Mouse (Mus musculus) hindbrain, embryonic 11.5 days (tissue): ENCODE data around the gene Ckap4. TPM values are rescaled to one million over a fixed set of nuclear protein-coding genes. Genes with fewer than 3 reads are reported as not detected.
A peak's percentile ranks its signal among the peaks of the same experiment; 100 is the strongest.

Experiments
- ATAC-seq: fragments of 200-750 bp; cut with Nextera tagmentation; 2 replicates; pipeline ENCODE4 v1.8.0; 2017; ENCODE audit warnings: mild to moderate bottlenecking, moderate TSS enrichment, moderate library complexity; ENCODE audit not compliant: low FRiP score
- DNase-seq: peaks from one replicate; pipeline ENCODE4 v3.0.0-alpha.2; 2015; ENCODE audit warnings: low spot score
- H3K27ac ChIP-seq: fragments of 300-500 bp; sonication (generic); 2 replicates; pipeline ENCODE4 v1.5.1; 2014; ENCODE audit warnings: mild to moderate bottlenecking, low read depth, low read length
- H3K27me3 ChIP-seq: fragments of 300-500 bp; sonication (generic); 2 replicates; pipeline ENCODE4 v1.6.1; 2014; ENCODE audit warnings: mild to moderate bottlenecking, low read length, moderate library complexity, mixed read lengths; ENCODE audit not compliant: control insufficient read depth, insufficient read depth
- H3K36me3 ChIP-seq: fragments of 300-500 bp; sonication (generic); 2 replicates; pipeline ENCODE4 v1.6.1; 2014; ENCODE audit warnings: mild to moderate bottlenecking, low read length, moderate library complexity, mixed read lengths; ENCODE audit not compliant: control insufficient read depth, insufficient read depth
- H3K4me1 ChIP-seq: fragments of 300-500 bp; sonication (generic); replicated peaks from 2 replicates; pipeline ENCODE4 v1.6.1; 2014; ENCODE audit warnings: low read length, mixed read lengths; ENCODE audit not compliant: control insufficient read depth, insufficient read depth
- H3K4me2 ChIP-seq: fragments of 300-500 bp; sonication (generic); replicated peaks from 2 replicates; pipeline ENCODE4 v1.6.1; 2014; ENCODE audit warnings: mild to moderate bottlenecking, low read depth, low read length
- H3K4me3 ChIP-seq: fragments of 300-500 bp; sonication (generic); 2 replicates; pipeline ENCODE4 v1.5.1; 2014; ENCODE audit warnings: low read depth, low read length
- H3K9ac ChIP-seq: fragments of 300-500 bp; sonication (generic); 2 replicates; pipeline ENCODE4 v1.6.1; 2014; ENCODE audit warnings: low read depth, low read length
- H3K9me3 ChIP-seq: fragments of 300-500 bp; sonication (generic); 2 replicates; pipeline ENCODE4 v1.6.1; 2016; ENCODE audit warnings: low read length; ENCODE audit not compliant: control insufficient read depth
- WGBS: fragments of 180-500 bp; shearing (Covaris S2); extraction: QIAGEN DNeasy Blood & Tissue Kit; methylation state at CpG from one replicate; pipeline ENCODE4 v1.1.7; 2014; 5-methylcytosine and 5-hydroxymethylcytosine counted together
- polyA plus RNA-seq: library from polyadenylated mRNA; unstranded; fragments of >200 nt; fragmentation: Nextera tagmentation; extraction: Ambion mirVana; gene quantifications from 2 replicates; pipeline ENCODE4 v1.2.1, GENCODE M21; 2014

Gene Ckap4
- 90.8 and 91.1 TPM in 2 replicates for polyA plus RNA-seq

DNA sequence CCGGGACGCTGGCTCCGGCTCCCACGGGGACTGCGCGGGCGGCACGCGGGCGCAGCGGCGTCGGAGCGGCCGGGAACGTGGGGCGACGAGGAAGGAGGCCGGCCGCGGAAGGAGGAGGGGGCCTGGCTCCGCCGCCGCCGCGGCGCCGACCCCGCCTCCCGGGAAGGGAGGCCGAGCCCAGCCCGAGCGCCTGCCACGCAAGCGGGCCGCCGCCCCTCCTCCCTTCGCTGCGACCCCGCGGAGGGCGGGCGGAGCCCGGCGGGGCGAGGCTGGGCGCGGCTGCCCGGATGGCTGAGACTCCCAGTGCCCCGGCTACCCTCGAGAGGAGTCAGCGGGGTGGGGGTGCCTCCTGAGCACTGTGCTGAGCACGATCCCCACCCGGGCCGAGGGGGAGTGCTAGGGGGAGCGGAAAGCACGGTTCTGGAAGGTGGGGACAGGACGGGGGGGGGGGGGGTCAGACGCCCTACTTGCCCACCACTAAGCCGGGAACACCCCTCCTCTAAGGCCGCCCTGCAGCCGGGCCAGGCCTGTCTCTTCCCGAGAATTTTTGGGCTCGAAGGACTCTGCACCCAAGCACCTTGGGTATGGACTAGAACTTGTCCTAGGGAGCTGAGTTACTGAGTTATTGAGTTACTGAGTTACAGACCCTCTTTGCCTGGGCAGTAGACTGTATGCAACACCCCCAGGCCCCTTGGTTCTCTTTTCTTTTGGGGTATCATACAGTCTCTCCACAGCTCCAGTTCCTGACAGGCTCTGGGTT is at the start of gene Ckap4:
Ckap4 (minus strand) TSS at position 151 of the 760 bp plus-strand sequence.
- H3K27ac ChIP-seq = peak within 1 kb of the TSS; percentile 95
- DNase-seq (peak; percentile 87), ATAC-seq (peak; percentile 88)
- H3K4me2 ChIP-seq = peak within 1 kb of the TSS; percentile 71
- peak within 1 kb of the TSS; percentile 98 for H3K9ac ChIP-seq
- no peaks in the 10 kb centered on the region; the same call in 1 of the 2 replicates for H3K36me3 ChIP-seq
- H3K9me3 ChIP-seq = no peaks in the 10 kb centered on the region
- no peaks in the 10 kb centered on the region for H3K27me3 ChIP-seq
- 1% methylated on average over 14 of the region's 64 CpGs for WGBS
- peaks cover 14% of the 10 kb centered on the region for H3K4me1 ChIP-seq
- peak within 1 kb of the TSS; percentile 97 for H3K4me3 ChIP-seq

GRCm38 (mm10) chr10:84582236-84582635 is 48.4 kb upstream of the Ckap4 start:
- WGBS = 87% methylated on average over 7 of the region's 7 CpGs
- DNase-seq (no peak), ATAC-seq (no peak)
- Histone ChIP-seq H3K9ac (no peak overlapping the region), H3K27ac (no peak overlapping the region), H3K27me3 (no peaks in the 10 kb centered on the region; the same call in 1 of the 2 replicates), H3K36me3 (no peaks in the 10 kb centered on the region), H3K4me2 (no peak overlapping the region), H3K4me1 (no peaks in the 10 kb centered on the region), H3K4me3 (no peak overlapping the region), H3K9me3 (no peaks in the 10 kb centered on the region)

DNA sequence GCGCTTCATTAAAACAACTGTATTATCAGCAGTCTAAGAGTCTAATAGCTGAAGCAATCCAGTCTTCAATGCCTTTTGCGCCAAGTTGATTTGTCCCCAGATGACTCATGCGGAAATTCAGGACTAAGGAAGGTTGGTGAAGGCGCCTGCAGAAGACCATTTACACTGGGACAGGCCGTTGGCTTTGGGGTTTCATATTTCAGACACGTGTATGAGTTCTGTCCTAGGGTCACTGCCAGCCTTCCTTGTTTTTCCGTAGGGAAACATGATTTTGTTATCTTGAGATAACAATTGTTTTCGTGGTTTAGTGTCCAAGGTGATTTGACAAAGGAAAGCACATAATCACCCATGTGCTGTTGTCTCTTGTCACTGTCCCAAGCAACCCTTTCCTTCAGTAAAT is 47.3 kb upstream of the Ckap4 start:
- no peak overlapping the region for H3K9ac ChIP-seq
- no peaks in the 10 kb centered on the region; the same call in 1 of the 2 replicates for H3K27me3 ChIP-seq
- DNase-seq (no peak), ATAC-seq (no peak)
- no peak overlapping the region for H3K4me2 ChIP-seq
- no peaks in the 10 kb centered on the region for H3K9me3 ChIP-seq
- H3K27ac ChIP-seq = no peak overlapping the region
- WGBS = 75% methylated on average over 8 of the region's 8 CpGs
- H3K4me1 ChIP-seq = no peaks in the 10 kb centered on the region
- H3K36me3 ChIP-seq = no peaks in the 10 kb centered on the region
- H3K4me3 ChIP-seq = no peak overlapping the region

- 67% methylated on average over 2 of the region's 2 CpGs for WGBS
- ATAC-seq (no peak), DNase-seq (no peak)
- no peaks in the 10 kb centered on the region for H3K36me3 ChIP-seq
- H3K27me3 ChIP-seq = no peaks in the 10 kb centered on the region; the same call in 1 of the 2 replicates
- no peaks in the 10 kb centered on the region for H3K4me1 ChIP-seq
- H3K9me3 ChIP-seq = no peaks in the 10 kb centered on the region
- no peak overlapping the region for H3K27ac ChIP-seq
- no peak overlapping the region for H3K9ac ChIP-seq
- H3K4me3 ChIP-seq = no peak overlapping the region
- no peak overlapping the region for H3K4me2 ChIP-seq
These were observed 45.7 kb upstream of the Ckap4 start for GRCm38 (mm10) chr10:84579527-84579926.

DNA sequence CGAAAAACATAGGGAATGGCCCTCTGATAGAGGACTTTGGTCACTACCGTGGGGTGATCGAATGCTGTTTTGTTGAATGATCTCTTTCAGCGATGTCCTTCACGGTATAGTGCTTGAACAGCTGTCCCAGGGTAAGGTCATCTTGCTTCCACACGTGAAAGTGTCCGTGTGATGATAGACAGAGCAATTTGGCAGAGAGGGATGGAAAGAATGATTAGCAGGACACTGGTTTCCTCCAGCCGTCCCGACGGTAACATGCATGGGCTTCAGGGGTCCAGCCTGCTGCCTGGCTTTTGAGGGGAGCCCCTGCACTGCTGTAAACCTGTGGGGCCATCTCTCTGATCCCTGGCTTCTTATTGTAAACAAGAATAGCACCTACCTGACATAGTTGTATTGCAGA is 44.9 kb upstream of the Ckap4 start:
- Histone ChIP-seq H3K4me1 (no peaks in the 10 kb centered on the region), H3K36me3 (no peaks in the 10 kb centered on the region), H3K9ac (no peak overlapping the region), H3K4me3 (no peak overlapping the region), H3K27ac (no peak overlapping the region), H3K4me2 (no peak overlapping the region), H3K27me3 (no peaks in the 10 kb centered on the region; the same call in 1 of the 2 replicates), H3K9me3 (no peaks in the 10 kb centered on the region)
- ATAC-seq (no peak), DNase-seq (no peak)
- 85% methylated on average over 10 of the region's 10 CpGs for WGBS

DNA sequence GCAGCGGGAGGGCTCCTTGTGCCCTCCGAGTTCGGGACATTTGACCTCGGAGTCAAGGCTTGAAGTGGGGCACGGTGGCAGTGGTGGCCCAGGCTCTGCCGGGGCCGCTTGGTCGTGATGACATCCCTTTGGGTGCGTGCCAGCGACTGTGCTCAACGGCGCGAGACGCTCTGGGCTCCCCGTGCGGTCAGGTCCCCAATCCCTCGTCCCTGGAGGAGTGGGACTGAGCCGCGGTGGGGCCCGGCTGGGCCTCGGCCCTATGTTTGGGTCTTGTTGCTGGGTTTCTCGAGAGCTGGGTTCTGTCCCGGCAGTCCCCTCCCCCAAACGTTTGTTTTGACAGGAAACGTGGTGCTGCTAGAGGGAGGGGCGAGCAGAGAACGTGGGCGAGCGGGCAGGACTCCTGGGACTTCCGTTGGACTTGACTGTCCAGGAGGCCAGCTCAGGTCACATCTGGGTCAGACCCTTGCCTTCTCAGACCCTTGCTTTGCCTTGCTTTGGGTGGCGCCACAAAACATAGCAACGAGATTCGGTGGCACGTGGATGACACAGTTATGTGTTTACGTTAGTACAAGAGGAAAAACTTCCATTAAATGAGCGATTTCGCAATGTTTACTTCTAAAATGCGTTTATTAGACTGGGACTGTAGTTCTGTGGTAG is 43.3 kb upstream of the Ckap4 start:
- DNase-seq (peak; percentile 65), ATAC-seq (peak; percentile 47)
- Histone ChIP-seq H3K4me3 (peak overlapping the region; percentile 58), H3K9me3 (no peaks in the 10 kb centered on the region), H3K36me3 (no peaks in the 10 kb centered on the region), H3K4me2 (peak overlapping the region; percentile 78), H3K27ac (no peak overlapping the region), H3K4me1 (no peaks in the 10 kb centered on the region), H3K9ac (peak overlapping the region; percentile 65), H3K27me3 (no peaks in the 10 kb centered on the region; the same call in 1 of the 2 replicates)
- 6% methylated on average over 38 of the region's 38 CpGs for WGBS

GRCm38 (mm10) chr10:84576395-84577070 is 42.7 kb upstream of the Ckap4 start, which contains the start of gene Tcp11l2:
Tcp11l2 (plus strand) TSS chr10:84576626.
- H3K36me3 ChIP-seq = no peaks in the 10 kb centered on the region
- peak; percentile 99 for ATAC-seq
- peak within 1 kb of the TSS; percentile 42; the same call in 1 of the 2 replicates for H3K27ac ChIP-seq

GRCm38 (mm10) chr10:84576029-84576394 is 42.1 kb upstream of the Ckap4 start:
- ATAC-seq = peak; percentile 85
- Histone ChIP-seq H3K9me3 (no peaks in the 10 kb centered on the region), H3K4me1 (no peaks in the 10 kb centered on the region), H3K36me3 (no peaks in the 10 kb centered on the region), H3K9ac (no peak overlapping the region), H3K4me3 (peak overlapping the region; percentile 58), H3K4me2 (peak overlapping the region; percentile 78), H3K27me3 (no peaks in the 10 kb centered on the region; the same call in 1 of the 2 replicates), H3K27ac (no peak overlapping the region)
- 1% methylated on average over 14 of the region's 14 CpGs for WGBS
- DNase-seq = no peak

More at GRCm38 (mm10) chr10:84576395-84577070, 42.7 kb upstream of the Ckap4 start, which contains the start of gene Tcp11l2:
- WGBS = under 1% methylated on average over 43 of the region's 46 CpGs
- peak within 1 kb of the TSS; percentile 78 for H3K4me2 ChIP-seq
- no peaks in the 10 kb centered on the region for H3K9me3 ChIP-seq
- H3K4me3 ChIP-seq = peak within 1 kb of the TSS; percentile 58
- H3K9ac ChIP-seq = peak within 1 kb of the TSS; percentile 65
- DNase-seq = peak; percentile 94
- H3K4me1 ChIP-seq = no peaks in the 10 kb centered on the region
- no peaks in the 10 kb centered on the region; the same call in 1 of the 2 replicates for H3K27me3 ChIP-seq
